Mouse (Mus musculus) stomach, embryonic 16.5 days (tissue): ENCODE results near the gene Wnt3a. TPM values are rescaled to one million over a fixed set of nuclear protein-coding genes. Genes with fewer than 3 reads are reported as not detected.

Experiments
- ATAC-seq: fragments of 200-750 bp; cut with Nextera tagmentation; 2 replicates; pipeline ENCODE4 v1.8.0; 2017; ENCODE audit warnings: moderate number of reproducible peaks, moderate TSS enrichment; ENCODE audit not compliant: insufficient read depth, low FRiP score
- H3K27ac ChIP-seq: fragments of 300-500 bp; sonication (generic); 2 replicates; pipeline ENCODE4 v1.5.1; 2014; ENCODE audit warnings: low read length
- H3K27me3 ChIP-seq: fragments of 300-500 bp; sonication (generic); 2 replicates; pipeline ENCODE4 v1.6.1; 2014; ENCODE audit warnings: low read length, control low read depth, mixed read lengths; ENCODE audit not compliant: control insufficient read depth, insufficient read depth
- H3K36me3 ChIP-seq: fragments of 300-500 bp; sonication (generic); 2 replicates; pipeline ENCODE4 v1.6.1; 2014; ENCODE audit warnings: low read length; ENCODE audit not compliant: control insufficient read depth, insufficient read depth
- H3K4me1 ChIP-seq: fragments of 300-500 bp; sonication (generic); 2 replicates; pipeline ENCODE4 v1.6.1; 2014; ENCODE audit warnings: low read length, control low read depth, mixed read lengths; ENCODE audit not compliant: control insufficient read depth, insufficient read depth
- H3K4me2 ChIP-seq: fragments of 300-500 bp; sonication (generic); 2 replicates; pipeline ENCODE4 v1.6.1; 2014; ENCODE audit warnings: low read depth, low read length, mixed read lengths
- H3K4me3 ChIP-seq: fragments of 300-500 bp; sonication (generic); replicated peaks from 2 replicates; pipeline ENCODE4 v1.5.1; 2014; ENCODE audit warnings: mild to moderate bottlenecking, low read length
- H3K9ac ChIP-seq: fragments of 300-500 bp; sonication (generic); 2 replicates; pipeline ENCODE4 v1.6.1; 2014; ENCODE audit warnings: low read length
- H3K9me3 ChIP-seq: fragments of 300-500 bp; sonication (generic); replicated peaks from 2 replicates; pipeline ENCODE4 v1.6.1; 2016; ENCODE audit warnings: low read length, control low read depth; ENCODE audit not compliant: control insufficient read depth
- WGBS: fragments of 180-500 bp; shearing (Covaris S2); extraction: QIAGEN DNeasy Blood & Tissue Kit; methylation state at CpG from one replicate; pipeline ENCODE4 v1.1.7; 2014; 5-methylcytosine and 5-hydroxymethylcytosine counted together
- polyA plus RNA-seq: library from polyadenylated mRNA; unstranded; fragments of >200 nt; fragmentation: Nextera tagmentation; extraction: Ambion mirVana; gene quantifications from 2 replicates; pipeline ENCODE4 v1.2.1, GENCODE M21; 2015

Gene Wnt3a
- polyA plus RNA-seq, 1 experiment from 2014 or later, result 0.23 TPM

- H3K36me3 ChIP-seq, result no peaks in the 10 kb centered on the region
- H3K9me3 ChIP-seq, result no peaks in the 10 kb centered on the region
- peaks cover 16% of the 10 kb centered on the region for H3K4me1 ChIP-seq
- no peak overlapping the region for H3K4me3 ChIP-seq
- H3K27ac ChIP-seq, result no peak overlapping the region
- 10% methylated on average over 7 of the region's 7 CpGs for WGBS
- no peak overlapping the region for H3K4me2 ChIP-seq
- no peak for ATAC-seq
- no peak overlapping the region for H3K9ac ChIP-seq
- H3K27me3 ChIP-seq, result no peaks in the 10 kb centered on the region
These were observed 60.3 kb downstream of the Wnt3a start for GRCm38 (mm10) chr11:59230144-59230760.

- H3K4me1 ChIP-seq, result peaks cover 35% of the 10 kb centered on the region
- peak; percentile 97 for ATAC-seq
- WGBS, result 4% methylated on average over 59 of the region's 59 CpGs
- peak within 1 kb of the TSS; percentile 98 for H3K27ac ChIP-seq
- H3K4me2 ChIP-seq, result peak within 1 kb of the TSS; percentile 95
- H3K4me3 ChIP-seq, result peak within 1 kb of the TSS; percentile 100
- H3K36me3 ChIP-seq, result no peaks in the 10 kb centered on the region
- peak within 1 kb of the TSS; percentile 100 for H3K9ac ChIP-seq
- no peaks in the 10 kb centered on the region for H3K27me3 ChIP-seq
- H3K9me3 ChIP-seq, result no peaks in the 10 kb centered on the region
These were observed 62.2 kb downstream of the Wnt3a start, which contains the start of gene Arf1 for GRCm38 (mm10) chr11:59228122-59228953. TSS of gene Arf1 (minus strand) at chr11:59228270.

- Histone ChIP-seq H3K36me3 (no peaks in the 10 kb centered on the region), H3K9me3 (no peaks in the 10 kb centered on the region), H3K27me3 (no peaks in the 10 kb centered on the region), H3K27ac (peak overlapping the region; percentile 98), H3K9ac (peak overlapping the region; percentile 100), H3K4me1 (peaks cover 40% of the 10 kb centered on the region), H3K4me2 (peak overlapping the region; percentile 95), H3K4me3 (peak overlapping the region; percentile 100)
- under 1% methylated on average over 51 of the region's 51 CpGs for WGBS
- ATAC-seq, result peak; percentile 81
These were observed 62.9 kb downstream of the Wnt3a start for GRCm38 (mm10) chr11:59227604-59228121.

- H3K27me3 ChIP-seq, result no peaks in the 10 kb centered on the region
- WGBS, result 2% methylated on average over 21 of the region's 21 CpGs
- H3K4me2 ChIP-seq, result peak overlapping the region; percentile 95
These were observed 63.6 kb downstream of the Wnt3a start for GRCm38 (mm10) chr11:59226787-59227603.

GRCm38 (mm10) chr11:59226251-59226650 lies 64.3 kb downstream of the Wnt3a start:
- Histone ChIP-seq H3K9ac (peak overlapping the region; percentile 100), H3K27me3 (no peaks in the 10 kb centered on the region), H3K4me3 (peak overlapping the region; percentile 100), H3K9me3 (no peaks in the 10 kb centered on the region), H3K4me1 (peaks cover 49% of the 10 kb centered on the region), H3K36me3 (no peaks in the 10 kb centered on the region), H3K27ac (peak overlapping the region; percentile 98), H3K4me2 (peak overlapping the region; percentile 95)
- 30% methylated on average over 3 of the region's 3 CpGs for WGBS
- no peak for ATAC-seq

More at GRCm38 (mm10) chr11:59226787-59227603, 63.6 kb downstream of the Wnt3a start:
- Histone ChIP-seq H3K9ac (peak overlapping the region; percentile 100), H3K27ac (peak overlapping the region; percentile 98), H3K36me3 (no peaks in the 10 kb centered on the region), H3K4me3 (peak overlapping the region; percentile 100), H3K9me3 (no peaks in the 10 kb centered on the region), H3K4me1 (peaks cover 46% of the 10 kb centered on the region)
- ATAC-seq, result no peak

GRCm38 (mm10) chr11:59225167-59225566 lies 65.4 kb downstream of the Wnt3a start:
- peak overlapping the region; percentile 100; the same call in 1 of the 2 replicates for H3K4me3 ChIP-seq
- H3K27ac ChIP-seq, result no peak overlapping the region
- peak overlapping the region; percentile 3; the same call in 1 of the 2 replicates for H3K9ac ChIP-seq
- peak overlapping the region; percentile 95 for H3K4me2 ChIP-seq
- WGBS, result 68% methylated on average over 2 of the region's 2 CpGs
- ATAC-seq, result no peak
- no peaks in the 10 kb centered on the region for H3K9me3 ChIP-seq
- peaks cover 59% of the 10 kb centered on the region for H3K4me1 ChIP-seq
- H3K36me3 ChIP-seq, result no peaks in the 10 kb centered on the region
- no peaks in the 10 kb centered on the region for H3K27me3 ChIP-seq

- no peak for ATAC-seq
- no peaks in the 10 kb centered on the region for H3K36me3 ChIP-seq
- H3K9ac ChIP-seq, result no peak overlapping the region
- no peaks in the 10 kb centered on the region for H3K9me3 ChIP-seq
- no peak overlapping the region for H3K4me3 ChIP-seq
- H3K27me3 ChIP-seq, result no peaks in the 10 kb centered on the region
- peaks cover 64% of the 10 kb centered on the region for H3K4me1 ChIP-seq
- peak overlapping the region; percentile 29; the same call in 1 of the 2 replicates for H3K4me2 ChIP-seq
- no peak overlapping the region for H3K27ac ChIP-seq
- WGBS, result 51% methylated on average over 2 of the region's 2 CpGs
These were observed 66.1 kb downstream of the Wnt3a start for GRCm38 (mm10) chr11:59224470-59224869.

- H3K4me1 ChIP-seq, result peaks cover 64% of the 10 kb centered on the region
- no peak for ATAC-seq
- 79% methylated on average over 3 of the region's 3 CpGs for WGBS
These were observed 66.5 kb downstream of the Wnt3a start for GRCm38 (mm10) chr11:59224025-59224424.

More at GRCm38 (mm10) chr11:59224025-59224424, 66.5 kb downstream of the Wnt3a start:
- Histone ChIP-seq H3K4me2 (peak overlapping the region; percentile 29; the same call in 1 of the 2 replicates), H3K27ac (no peak overlapping the region), H3K36me3 (no peaks in the 10 kb centered on the region), H3K4me3 (no peak overlapping the region), H3K27me3 (no peaks in the 10 kb centered on the region), H3K9me3 (no peaks in the 10 kb centered on the region), H3K9ac (no peak overlapping the region)
